Mouse (Mus musculus): Measurements from ENCODE around the gene Dact3. TPM values are rescaled to one million over a fixed set of nuclear protein-coding genes. Genes with fewer than 3 reads are reported as not detected.

Gene Dact3
- polyA plus RNA-seq, 1 experiment from 2014 or later: 10.6 TPM

GRCm38 (mm10) chr7:16924037-16924834 lies 49.1 kb downstream of the Dact3 start, which contains the start of gene Calm3:
Gene Calm3, minus strand, starts transcription at chr7:16924114.
- Histone ChIP-seq H3K9ac (ENCODE audit: low read depth, low read length) (peak within 1 kb of the TSS; percentile 93), H3K9me3 (replicated peaks; ENCODE audit: control insufficient read depth, low read length) (no peaks in the 10 kb centered on the region), H3K27ac (ENCODE audit: low read depth, low read length) (peak within 1 kb of the TSS; percentile 96), H3K4me3 (ENCODE audit: low read depth, low read length) (peak within 1 kb of the TSS; percentile 85), H3K36me3 (ENCODE audit: control insufficient read depth, insufficient read depth, low read length) (peaks cover 2% of the 10 kb centered on the region; the same call in 1 of the 2 replicates), H3K27me3 (ENCODE audit: control insufficient read depth, insufficient read depth, low read length) (no peaks in the 10 kb centered on the region), H3K4me1 (ENCODE audit: control insufficient read depth, insufficient read depth, low read length) (peaks cover 31% of the 10 kb centered on the region), H3K4me2 (peak within 1 kb of the TSS; percentile 87)
- 2% methylated on average over 64 of the region's 64 CpGs for WGBS (ENCODE audit: insufficient replicate concordance)
- ATAC-seq (replicated peaks; ENCODE audit: insufficient number of reproducible peaks, low FRiP score, low TSS enrichment): peak; percentile 94

GRCm38 (mm10) chr7:16928341-16928740 lies 53.2 kb downstream of the Dact3 start:
- ATAC-seq (replicated peaks; ENCODE audit: insufficient number of reproducible peaks, low FRiP score, low TSS enrichment): no peak
- H3K27ac ChIP-seq (ENCODE audit: low read depth, low read length): no peak overlapping the region
- 48% methylated on average over 2 of the region's 2 CpGs for WGBS (ENCODE audit: insufficient replicate concordance)
- no peaks in the 10 kb centered on the region for H3K36me3 ChIP-seq (ENCODE audit: control insufficient read depth, insufficient read depth, low read length)
- H3K4me2 ChIP-seq: no peak overlapping the region
- no peaks in the 10 kb centered on the region for H3K4me1 ChIP-seq (ENCODE audit: control insufficient read depth, insufficient read depth, low read length)
- H3K27me3 ChIP-seq (ENCODE audit: control insufficient read depth, insufficient read depth, low read length): no peaks in the 10 kb centered on the region
- no peak overlapping the region for H3K9ac ChIP-seq (ENCODE audit: low read depth, low read length)
- no peaks in the 10 kb centered on the region for H3K9me3 ChIP-seq (replicated peaks; ENCODE audit: control insufficient read depth, low read length)
- H3K4me3 ChIP-seq (ENCODE audit: low read depth, low read length): no peak overlapping the region

- Histone ChIP-seq H3K4me2 (no peak overlapping the region; the same call in 1 of the 2 replicates), H3K4me3 (ENCODE audit: low read depth, low read length) (no peak overlapping the region), H3K27me3 (ENCODE audit: control insufficient read depth, insufficient read depth, low read length) (no peaks in the 10 kb centered on the region), H3K36me3 (ENCODE audit: control insufficient read depth, insufficient read depth, low read length) (no peaks in the 10 kb centered on the region), H3K9ac (ENCODE audit: low read depth, low read length) (no peak overlapping the region), H3K27ac (ENCODE audit: low read depth, low read length) (no peak overlapping the region), H3K9me3 (replicated peaks; ENCODE audit: control insufficient read depth, low read length) (no peaks in the 10 kb centered on the region), H3K4me1 (ENCODE audit: control insufficient read depth, insufficient read depth, low read length) (no peaks in the 10 kb centered on the region)
- WGBS (ENCODE audit: insufficient replicate concordance): 12% methylated on average over 1 of the region's 1 CpGs
- ATAC-seq (replicated peaks; ENCODE audit: insufficient number of reproducible peaks, low FRiP score, low TSS enrichment): no peak
These were observed 55.7 kb downstream of the Dact3 start for GRCm38 (mm10) chr7:16930850-16931249.

GRCm38 (mm10) chr7:16931968-16932627 lies 57.0 kb downstream of the Dact3 start:
- ATAC-seq (replicated peaks; ENCODE audit: insufficient number of reproducible peaks, low FRiP score, low TSS enrichment): 0 out of 2 replicates have a peak, but pooled peaks have one; percentile 18
- no peaks in the 10 kb centered on the region; the same call in 1 of the 2 replicates for H3K9me3 ChIP-seq (replicated peaks; ENCODE audit: control insufficient read depth, low read length)

DNA sequence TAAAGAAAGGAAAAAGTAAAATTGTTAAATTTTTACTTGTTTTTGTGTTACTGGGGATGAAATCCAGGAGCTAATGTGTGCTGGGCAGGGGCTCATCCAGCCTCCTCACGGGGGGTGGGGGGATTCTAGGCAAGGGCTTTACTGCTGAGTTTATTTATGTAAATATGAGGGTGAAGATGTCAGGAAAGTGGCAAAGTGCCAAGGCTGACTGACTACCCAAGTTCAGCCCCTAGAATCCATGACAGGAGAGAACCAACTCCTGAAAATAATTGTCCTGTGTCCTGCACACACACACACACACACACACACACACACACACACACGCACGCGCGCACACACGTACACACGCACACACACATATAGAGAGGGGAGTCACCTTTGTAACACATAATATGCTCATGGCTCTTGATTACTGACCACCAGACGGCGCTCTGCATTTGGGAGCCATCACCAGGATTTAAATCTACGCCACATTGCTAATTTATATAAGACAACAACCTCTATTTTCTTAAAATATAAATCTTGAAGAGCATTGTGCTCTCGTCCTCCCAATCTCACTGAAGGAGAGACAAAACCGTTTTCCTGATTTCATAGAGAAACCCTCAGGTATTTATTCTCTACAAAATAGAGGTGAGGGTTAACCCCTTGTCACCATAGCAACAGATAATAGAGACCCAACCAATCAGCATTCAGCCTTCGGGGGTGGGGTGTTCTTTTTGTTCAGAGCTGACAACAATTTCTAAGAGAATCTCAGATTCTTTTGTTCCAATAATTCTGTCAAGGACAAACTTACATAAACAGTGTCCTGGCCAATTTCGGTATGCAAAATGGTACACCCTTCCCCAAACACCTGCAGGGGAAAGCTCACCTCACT lies 57.8 kb downstream of the Dact3 start:
- Histone ChIP-seq H3K36me3 (ENCODE audit: control insufficient read depth, insufficient read depth, low read length) (no peaks in the 10 kb centered on the region; the same call in 1 of the 2 replicates), H3K4me2 (no peak overlapping the region), H3K27me3 (ENCODE audit: control insufficient read depth, insufficient read depth, low read length) (no peaks in the 10 kb centered on the region), H3K4me3 (ENCODE audit: low read depth, low read length) (no peak overlapping the region), H3K27ac (ENCODE audit: low read depth, low read length) (no peak overlapping the region), H3K4me1 (ENCODE audit: control insufficient read depth, insufficient read depth, low read length) (no peaks in the 10 kb centered on the region), H3K9ac (ENCODE audit: low read depth, low read length) (no peak overlapping the region), H3K9me3 (replicated peaks; ENCODE audit: control insufficient read depth, low read length) (no peaks in the 10 kb centered on the region; the same call in 1 of the 2 replicates)
- ATAC-seq (replicated peaks; ENCODE audit: insufficient number of reproducible peaks, low FRiP score, low TSS enrichment): no peak
- WGBS (ENCODE audit: insufficient replicate concordance): 38% methylated on average over 14 of the region's 14 CpGs

More at GRCm38 (mm10) chr7:16931968-16932627, 57.0 kb downstream of the Dact3 start:
- H3K4me3 ChIP-seq (ENCODE audit: low read depth, low read length): no peak overlapping the region
- no peaks in the 10 kb centered on the region for H3K27me3 ChIP-seq (ENCODE audit: control insufficient read depth, insufficient read depth, low read length)
- 17% methylated on average over 14 of the region's 14 CpGs for WGBS (ENCODE audit: insufficient replicate concordance)
- H3K27ac ChIP-seq (ENCODE audit: low read depth, low read length): no peak overlapping the region
- H3K9ac ChIP-seq (ENCODE audit: low read depth, low read length): no peak overlapping the region
- no peaks in the 10 kb centered on the region; the same call in 1 of the 2 replicates for H3K36me3 ChIP-seq (ENCODE audit: control insufficient read depth, insufficient read depth, low read length)
- no peaks in the 10 kb centered on the region for H3K4me1 ChIP-seq (ENCODE audit: control insufficient read depth, insufficient read depth, low read length)
- H3K4me2 ChIP-seq: no peak overlapping the region

Other genes starting within 250 kb of the Dact3 start
- gene Ceacam15, start 199.6 kb upstream of the Dact3 start, polyA plus RNA-seq (2014; fragmentation: Nextera tagmentation; extraction: Ambion mirVana): 0.11 and 0.21 TPM in 2 replicates
- gene Ceacam9, start 153.4 kb upstream of the Dact3 start, polyA plus RNA-seq (2014; fragmentation: Nextera tagmentation; extraction: Ambion mirVana): not detected in 2 replicates
- 256 TPM in 2 replicates for gene Ap2s1, start 136.9 kb upstream of the Dact3 start, polyA plus RNA-seq (2014; fragmentation: Nextera tagmentation; extraction: Ambion mirVana)
- gene Slc1a5, start 94.0 kb upstream of the Dact3 start, polyA plus RNA-seq (2014; fragmentation: Nextera tagmentation; extraction: Ambion mirVana): 26.9 and 30.1 TPM in 2 replicates
- 81.4 and 86.8 TPM in 2 replicates for gene Strn4, start 59.4 kb upstream of the Dact3 start, polyA plus RNA-seq (2014; fragmentation: Nextera tagmentation; extraction: Ambion mirVana)
- 25.6 and 27.7 TPM in 2 replicates for gene Fkrp, start 58.6 kb upstream of the Dact3 start, polyA plus RNA-seq (2014; fragmentation: Nextera tagmentation; extraction: Ambion mirVana)
- gene Prkd2, start 32.4 kb upstream of the Dact3 start, polyA plus RNA-seq (2014; fragmentation: Nextera tagmentation; extraction: Ambion mirVana): 10.8 and 11.6 TPM in 2 replicates
- 3.5 and 4.2 TPM in 2 replicates for gene Gng8, start 16.5 kb downstream of the Dact3 start, polyA plus RNA-seq (2014; fragmentation: Nextera tagmentation; extraction: Ambion mirVana)
- 0.19 and 0.34 TPM in 2 replicates for gene Ptgir, start 31.2 kb downstream of the Dact3 start, polyA plus RNA-seq (2014; fragmentation: Nextera tagmentation; extraction: Ambion mirVana)
- 150 and 156 TPM in 2 replicates for gene Calm3, start 48.8 kb downstream of the Dact3 start, polyA plus RNA-seq (2014; fragmentation: Nextera tagmentation; extraction: Ambion mirVana)
- gene Pnmal2, start 69.4 kb downstream of the Dact3 start, polyA plus RNA-seq (2014; fragmentation: Nextera tagmentation; extraction: Ambion mirVana): 1.5 and 2.0 TPM in 2 replicates
- gene Pnmal1, start 84.4 kb downstream of the Dact3 start, polyA plus RNA-seq (2014; fragmentation: Nextera tagmentation; extraction: Ambion mirVana): 0.18 and 0.46 TPM in 2 replicates
- gene Gm42372, start 107.8 kb downstream of the Dact3 start, polyA plus RNA-seq (2014; fragmentation: Nextera tagmentation; extraction: Ambion mirVana): 0.20 TPM in 2 replicates
- 22.6 and 36.1 TPM in 2 replicates for gene Ccdc8, start 117.4 kb downstream of the Dact3 start, polyA plus RNA-seq (2014; fragmentation: Nextera tagmentation; extraction: Ambion mirVana)
- 87.0 and 95.3 TPM in 2 replicates for gene Ppp5c, start 152.6 kb downstream of the Dact3 start, polyA plus RNA-seq (2014; fragmentation: Nextera tagmentation; extraction: Ambion mirVana)
- 31.6 and 37.2 TPM in 2 replicates for gene Hif3a, start 187.1 kb downstream of the Dact3 start, polyA plus RNA-seq (2014; fragmentation: Nextera tagmentation; extraction: Ambion mirVana)
- 0.06 and 0.09 TPM in 2 replicates for gene Psg16, start 198.7 kb downstream of the Dact3 start, polyA plus RNA-seq (2014; fragmentation: Nextera tagmentation; extraction: Ambion mirVana)